Mouse (Mus musculus): ENCODE data around the gene Gfer.
A peak's percentile ranks its signal among the peaks of the same experiment; 100 is the strongest.
"Not testable (repeated sequence)": the region's sequence is repeated elsewhere in the genome, so short reads cannot be mapped to it uniquely, and the experiment has no call there.

Gene Gfer

DNA sequence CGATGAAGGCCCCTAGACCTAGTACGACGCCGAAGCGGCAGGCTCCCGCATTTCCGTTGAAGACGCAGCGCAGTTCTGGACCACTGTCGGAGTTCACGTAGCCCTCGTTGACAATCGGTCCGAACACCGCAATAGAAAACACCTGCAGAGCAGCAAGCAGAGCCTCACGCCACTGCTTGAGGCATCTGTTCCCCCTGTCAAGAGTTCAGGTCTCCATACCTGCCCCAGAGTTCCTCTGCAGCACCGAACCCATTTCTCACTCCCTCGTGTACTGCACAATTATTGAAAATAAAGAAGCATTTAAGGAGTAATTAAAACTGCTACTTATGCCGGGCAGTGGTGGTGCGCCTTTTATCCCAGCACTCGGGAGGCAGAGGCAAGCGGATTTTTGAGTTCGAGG, 8.4 kb downstream of the Gfer start:
- no peak for DNase-seq (ENCODE audit: low spot score in 2 of 2)

DNA sequence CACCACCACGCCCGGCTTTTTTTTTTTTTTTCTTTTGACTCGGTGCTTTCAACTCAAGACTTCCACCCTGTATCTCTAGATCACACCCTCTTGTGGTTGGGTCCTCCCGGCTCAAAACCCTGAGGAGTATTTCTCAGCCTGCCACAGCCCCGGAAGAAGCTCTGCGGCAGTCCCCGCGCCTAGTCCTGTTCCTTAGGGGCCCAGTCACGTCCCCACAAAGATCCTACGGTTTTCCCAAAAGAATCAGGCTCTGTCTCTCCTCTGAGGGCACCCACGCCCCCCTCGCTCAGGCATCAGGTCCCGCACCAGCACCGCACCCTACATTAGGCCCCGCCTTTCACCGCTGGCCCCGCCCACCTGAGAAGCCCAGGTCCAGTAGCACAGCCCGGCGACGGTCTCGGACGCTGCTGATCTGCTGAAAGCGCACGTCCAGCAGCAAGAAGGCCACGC, 8.8 kb downstream of the Gfer start:
- peak in 1 of 2 experiments; percentile 58 for DNase-seq (ENCODE audit: low spot score in 2 of 2)

DNA sequence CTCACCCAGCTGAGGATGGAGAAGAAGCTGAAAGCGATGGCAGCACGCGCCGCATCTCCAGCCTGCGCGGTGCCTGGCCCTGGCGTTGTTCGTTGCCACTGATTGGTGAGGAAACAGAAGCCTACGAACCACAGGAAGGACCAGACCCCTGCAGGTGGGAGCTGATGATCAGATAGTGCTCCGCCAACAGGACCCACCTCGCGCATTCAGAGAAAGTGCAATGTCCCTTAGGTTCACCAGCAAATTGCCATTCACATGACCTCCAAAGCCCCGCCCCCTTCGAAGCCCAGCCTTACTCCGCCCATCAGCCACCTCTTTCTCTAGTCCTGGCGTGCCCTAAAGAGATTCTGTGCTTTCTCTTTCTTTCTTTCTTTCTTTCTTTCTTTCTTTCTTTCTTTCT, 9.4 kb downstream of the Gfer start:
- DNase-seq (ENCODE audit: low spot score in 2 of 2) = no peak

GRCm38 (mm10) chr17:24677500-24678080, 18.4 kb downstream of the Gfer start:
- DNase-seq (ENCODE audit: low spot score in 2 of 2) = no peak

DNA sequence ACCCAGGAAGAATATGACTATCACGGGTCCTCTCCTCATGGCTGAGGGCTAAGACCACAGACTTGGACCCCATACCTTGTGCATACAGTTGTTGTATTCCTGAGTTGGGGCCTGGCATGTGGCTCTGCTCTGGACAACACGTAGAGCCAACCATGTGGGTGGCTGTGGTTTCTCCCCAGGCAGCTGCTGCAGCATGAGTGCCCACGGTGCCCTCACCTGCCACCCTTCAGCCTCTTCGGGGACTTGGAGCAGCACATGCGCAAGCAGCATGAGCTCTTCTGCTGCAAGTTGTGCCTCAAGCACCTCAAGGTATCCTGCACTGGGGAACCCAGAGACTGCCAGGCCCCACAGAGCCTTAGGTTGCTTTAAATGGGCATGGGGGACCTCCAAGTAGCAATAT, 19.1 kb downstream of the Gfer start:
- DNase-seq (ENCODE audit: low spot score in 2 of 2) = no peak

DNA sequence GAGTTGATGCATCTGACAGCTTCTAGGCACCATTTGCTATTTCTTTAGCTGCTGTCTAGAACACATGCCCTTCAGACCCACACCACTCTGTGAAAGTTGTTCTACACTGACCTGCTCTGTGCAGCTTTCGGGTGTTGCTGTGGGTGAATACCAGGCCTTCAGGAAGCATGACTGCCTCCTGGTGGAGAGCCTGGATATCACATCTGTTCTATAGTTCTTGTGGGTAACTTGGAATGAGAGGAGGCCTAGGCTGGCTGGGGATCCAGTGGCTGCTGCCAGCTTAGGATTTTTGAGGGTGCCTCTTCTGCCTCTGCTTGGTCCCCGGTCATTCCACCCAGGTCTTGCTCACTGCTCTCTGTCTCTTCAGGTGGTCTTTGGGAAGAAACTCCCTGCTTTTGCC, 19.8 kb downstream of the Gfer start:
- no peak for DNase-seq (ENCODE audit: low spot score in 2 of 2)

DNA sequence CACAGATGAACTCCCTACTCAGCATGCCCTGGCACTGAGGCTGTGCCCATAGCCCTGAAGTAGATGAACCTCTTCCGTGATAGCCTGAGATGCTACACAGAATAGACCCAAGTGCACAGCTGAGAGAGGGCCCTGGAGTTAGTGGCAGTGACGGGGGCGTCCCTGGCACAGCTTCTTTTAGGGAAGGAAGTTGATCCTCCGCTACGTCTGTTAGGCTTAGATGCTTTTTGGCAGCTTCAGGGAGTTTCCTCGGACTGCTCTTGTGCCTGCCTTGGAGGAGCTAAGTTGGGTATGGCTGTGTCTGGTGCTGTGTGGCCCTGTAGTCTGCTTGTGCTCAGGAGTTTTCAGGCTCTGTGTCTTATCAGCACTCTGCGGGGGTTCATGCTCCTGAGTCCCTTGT, 21.7 kb downstream of the Gfer start:
- DNase-seq (ENCODE audit: low spot score in 2 of 2) = no peak

- DNase-seq (ENCODE audit: low spot score in 2 of 2) = no peak
Observed at GRCm38 (mm10) chr17:24672141-24672540, 23.8 kb downstream of the Gfer start.

GRCm38 (mm10) chr17:24671346-24671745, 24.6 kb downstream of the Gfer start:
- no peak for DNase-seq (ENCODE audit: low spot score in 2 of 2)

DNA sequence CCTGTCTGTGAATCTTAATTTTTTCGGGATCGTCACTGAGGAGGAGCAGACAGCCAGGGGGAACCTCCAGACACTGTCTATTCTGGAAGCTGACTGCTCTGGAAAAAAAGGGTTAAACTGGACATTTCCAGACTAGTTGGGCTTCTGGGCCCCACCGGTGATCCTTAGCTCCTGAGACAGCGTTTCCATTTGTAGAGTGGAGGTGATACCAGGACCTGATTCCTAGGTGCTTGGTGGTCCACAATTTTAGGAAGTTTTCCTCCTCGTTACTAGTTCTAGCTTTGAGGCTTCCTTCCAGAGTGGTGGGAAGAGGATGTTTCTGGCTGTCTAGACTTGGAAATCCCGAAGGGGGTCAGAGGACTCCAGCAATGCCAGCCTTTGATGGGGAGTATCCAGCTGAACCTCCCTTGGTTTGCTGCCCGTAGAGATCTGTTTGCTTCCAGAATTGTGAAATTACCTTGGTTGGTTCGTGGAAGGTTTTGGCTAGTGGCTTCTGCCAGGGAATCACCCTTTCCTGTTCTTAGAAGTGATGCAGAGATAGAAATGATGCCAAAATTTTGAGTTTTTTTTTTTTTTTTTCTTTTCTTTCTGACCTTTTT, 25.6 kb downstream of the Gfer start:
- DNase-seq (ENCODE audit: low spot score in 2 of 2) = no peak

DNA sequence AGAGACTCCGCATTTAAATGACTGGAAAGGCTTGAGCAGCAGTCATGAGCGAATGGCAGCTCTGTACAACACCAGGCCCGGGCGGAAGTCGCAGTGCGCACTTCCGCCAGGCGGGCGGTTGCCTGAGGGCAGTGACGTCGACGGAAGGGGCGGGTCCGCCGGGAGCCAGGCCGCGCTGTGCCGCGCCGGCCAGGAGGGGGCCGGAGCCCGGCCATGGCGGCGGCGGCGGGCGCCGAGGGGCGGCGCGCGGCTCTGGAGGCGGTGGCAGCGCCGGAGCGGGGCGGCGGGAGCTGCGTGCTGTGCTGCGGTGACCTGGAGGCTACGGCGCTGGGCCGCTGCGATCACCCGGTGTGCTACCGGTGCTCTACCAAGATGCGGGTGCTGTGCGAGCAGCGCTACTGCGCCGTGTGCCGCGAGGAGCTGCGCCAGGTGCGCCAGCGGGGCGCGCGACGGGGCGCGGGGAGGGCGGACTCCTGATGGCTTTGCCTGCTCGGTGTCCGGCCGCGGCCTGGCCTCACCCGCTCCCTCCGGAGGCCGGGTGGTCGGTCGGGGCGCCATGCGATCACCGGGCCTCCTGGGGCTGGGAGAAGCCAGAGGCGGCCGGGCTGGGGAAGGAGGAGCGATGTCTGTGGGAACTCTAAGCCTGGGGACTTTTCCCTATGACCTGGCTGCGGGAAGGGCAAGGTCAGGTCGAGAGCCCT, 26.3 kb downstream of the Gfer start, which contains the start of gene Zfp598:
Zfp598 (plus strand) TSS at position 143 of the 701 bp plus-strand sequence.
- peak; percentile 91 for DNase-seq (ENCODE audit: low spot score in 2 of 2)

GRCm38 (mm10) chr17:24669214-24669544, 26.8 kb downstream of the Gfer start:
- not testable (repeated sequence) for DNase-seq (ENCODE audit: low spot score in 2 of 2)

- peak in 1 of 2 experiments; percentile 71 for DNase-seq (ENCODE audit: low spot score in 2 of 2)
Observed at GRCm38 (mm10) chr17:24667416-24667815, 28.5 kb downstream of the Gfer start.

DNA sequence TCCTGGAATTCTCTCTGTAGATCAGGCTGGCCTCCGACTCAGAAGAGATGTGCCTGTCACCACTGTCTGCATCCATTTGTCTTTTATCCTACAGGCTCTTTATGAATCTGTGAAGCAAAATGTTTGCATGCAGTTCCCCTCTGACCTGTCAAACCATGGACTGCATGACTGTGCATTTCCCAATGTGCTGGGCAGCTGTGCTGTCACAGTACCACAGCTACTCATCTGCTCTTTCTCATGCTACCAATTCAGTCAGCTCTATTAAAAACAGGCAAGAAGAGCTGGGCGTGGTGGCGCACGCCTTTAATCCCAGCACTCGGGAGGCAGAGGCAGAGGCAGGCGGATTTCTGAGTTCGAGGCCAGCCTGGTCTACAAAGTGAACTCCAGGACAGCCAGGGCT, 28.9 kb downstream of the Gfer start:
- DNase-seq (ENCODE audit: low spot score in 2 of 2) = not testable (repeated sequence)

DNA sequence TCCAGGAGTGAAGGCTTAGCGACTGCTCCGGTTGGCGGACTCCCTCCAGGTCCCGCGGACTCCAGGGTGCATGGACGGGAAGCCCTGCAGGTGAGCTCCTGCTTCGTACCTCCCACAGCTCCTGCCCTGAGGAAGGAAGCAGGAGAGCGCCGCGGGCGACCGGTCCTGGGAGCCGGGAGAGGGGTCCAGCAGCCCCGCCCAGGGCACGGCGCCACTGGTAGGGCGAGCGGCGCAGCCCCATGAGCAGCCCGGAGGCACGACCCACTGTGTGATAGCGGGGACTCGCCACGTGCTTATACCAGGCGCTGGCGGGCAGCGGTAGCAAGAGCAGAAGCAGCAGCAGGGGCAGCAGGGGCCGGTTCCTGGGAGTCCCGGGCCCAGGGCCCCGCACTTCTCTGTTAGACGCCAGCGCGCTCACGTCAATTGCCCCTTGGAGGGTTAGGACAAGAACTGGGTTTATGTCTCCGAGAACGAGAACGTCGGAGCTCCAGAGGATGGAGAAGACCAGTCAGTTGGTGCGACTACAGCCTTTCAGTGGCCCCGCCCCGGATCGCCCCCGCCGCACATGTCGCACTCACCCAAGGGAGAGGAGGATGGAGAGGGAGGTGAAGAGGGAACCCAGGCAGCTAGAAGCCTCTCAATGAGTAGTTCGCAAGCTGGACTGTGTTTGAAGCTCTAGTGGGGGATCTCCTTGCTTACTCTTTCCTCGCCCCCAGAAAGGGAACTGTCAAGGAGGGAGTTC, 37.8 kb downstream of the Gfer start, which contains the start of gene Npw:
Npw (minus strand) TSS at position 441 of the 742 bp plus-strand sequence.
- DNase-seq (ENCODE audit: low spot score in 2 of 2) = no peak

GRCm38 (mm10) chr17:24654969-24655368, 41.0 kb downstream of the Gfer start:
- no peak for DNase-seq (ENCODE audit: low spot score in 2 of 2)

- DNase-seq (ENCODE audit: low spot score in 2 of 2) = peak in 1 of 2 experiments; percentile 58
Observed at GRCm38 (mm10) chr17:24653967-24654710, 41.8 kb downstream of the Gfer start.

GRCm38 (mm10) chr17:24651835-24652234, 44.1 kb downstream of the Gfer start:
- no peak for DNase-seq (ENCODE audit: low spot score in 2 of 2)

DNA sequence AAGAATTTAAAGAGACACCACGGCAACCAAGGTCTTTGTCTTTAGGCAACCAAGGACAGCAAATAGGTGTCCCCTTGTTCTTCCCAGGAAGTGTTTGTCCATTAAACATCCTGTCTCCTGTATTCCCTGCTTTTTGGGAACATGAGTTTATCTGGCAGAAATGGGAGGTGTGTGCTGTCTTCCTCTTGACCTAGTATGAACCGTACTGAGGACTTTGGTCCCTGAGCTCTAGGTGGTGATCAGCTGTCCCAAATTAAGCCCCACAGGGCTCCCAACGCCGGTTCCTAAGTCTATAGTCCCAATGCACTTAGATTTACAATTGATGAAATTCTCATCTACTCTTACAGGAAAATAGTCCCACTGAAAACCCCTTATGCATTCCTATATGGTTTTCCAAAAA, 45.2 kb downstream of the Gfer start:
- no peak for DNase-seq (ENCODE audit: low spot score in 2 of 2)

GRCm38 (mm10) chr17:24650070-24650616, 45.8 kb downstream of the Gfer start, which contains the start of gene Slc9a3r2:
Gene Slc9a3r2 (minus strand): TSS chr17:24650327.
- no peak for DNase-seq (ENCODE audit: low spot score in 2 of 2)

GRCm38 (mm10) chr17:24649581-24650069, 46.3 kb downstream of the Gfer start:
- DNase-seq (ENCODE audit: low spot score in 2 of 2) = peak in 1 of 2 experiments; percentile 63
